Mouse (Mus musculus) forebrain, embryonic 10.5 days (tissue): ENCODE measurements around the gene Ceacam11. TPM values are rescaled to one million over a fixed set of nuclear protein-coding genes. Genes with fewer than 3 reads are reported as not detected.
"Not testable (repeated sequence)": the region's sequence is repeated elsewhere in the genome, so short reads cannot be mapped to it uniquely, and the experiment has no call there.

Experiments used
- DNase-seq: peaks from one replicate; pipeline ENCODE4 v3.0.0-alpha.2; 2017; ENCODE audit warnings: low spot score; ENCODE audit errors: extremely low spot score
- H3K27ac ChIP-seq: fragments of 300-500 bp; sonication (generic); 2 replicates; pipeline ENCODE4 v1.5.1; 2016; ENCODE audit warnings: mild to moderate bottlenecking
- H3K27me3 ChIP-seq: fragments of 300-500 bp; sonication (generic); 2 replicates; pipeline ENCODE4 v1.6.1; 2016; ENCODE audit warnings: mild to moderate bottlenecking; ENCODE audit not compliant: poor library complexity, severe bottlenecking
- H3K36me3 ChIP-seq: fragments of 300-500 bp; sonication (generic); replicated peaks from 2 replicates; pipeline ENCODE4 v1.6.1; 2016; ENCODE audit warnings: mild to moderate bottlenecking, moderate library complexity
- H3K4me1 ChIP-seq: fragments of 300-500 bp; sonication (generic); 2 replicates; pipeline ENCODE4 v1.6.1; 2016
- H3K4me3 ChIP-seq: fragments of 300-500 bp; sonication (generic); 2 replicates; pipeline ENCODE4 v1.5.1; 2016; ENCODE audit warnings: mild to moderate bottlenecking, moderate library complexity
- H3K9me3 ChIP-seq: fragments of 300-500 bp; sonication (generic); 2 replicates; pipeline ENCODE4 v1.6.1; 2016; ENCODE audit warnings: mild to moderate bottlenecking, moderate library complexity
- WGBS: fragments of 180-500 bp; shearing (Covaris S2); methylation state at CpG from one replicate; pipeline ENCODE4 v1.1.7; 2016; 5-methylcytosine and 5-hydroxymethylcytosine counted together
- microRNA-seq: library from miRNA; unstranded; fragments of <30 nt; microRNA quantifications from one replicate; pipeline ENCODE4, GENCODE M21; 2017
- polyA plus RNA-seq: library from polyadenylated mRNA; unstranded; fragments of >200 nt; fragmentation: Nextera tagmentation; extraction: Ambion mirVana; gene quantifications from 2 replicates; pipeline ENCODE4 v1.2.1, GENCODE M21; 2016

The Ceacam11 gene
- not detected in 2 replicates for polyA plus RNA-seq

GRCm38 (mm10) chr7:17971824-17972223 lies at the start of gene Ceacam11:
Ceacam11 (plus strand) TSS chr7:17972124.
- WGBS: 80% methylated on average over 4 of the region's 4 CpGs
- Histone ChIP-seq H3K36me3 (no peaks in the 10 kb centered on the region), H3K27ac (no peak within 1 kb of the TSS), H3K9me3 (peaks cover 78% of the 10 kb centered on the region), H3K4me3 (no peak within 1 kb of the TSS), H3K4me1 (no peaks in the 10 kb centered on the region), H3K27me3 (no peaks in the 10 kb centered on the region)
- DNase-seq: no peak

GRCm38 (mm10) chr7:18001131-18001530 lies 29.2 kb downstream of the Ceacam11 start:
- not testable (repeated sequence) for H3K4me3 ChIP-seq, H3K36me3 ChIP-seq, H3K27me3 ChIP-seq, DNase-seq, H3K27ac ChIP-seq, H3K4me1 ChIP-seq
- H3K9me3 ChIP-seq: peaks cover 38% of the 10 kb centered on the region; the same call in 1 of the 2 replicates
- WGBS: 100% methylated on average over 1 of the region's 1 CpGs

- WGBS: 86% methylated on average over 4 of the region's 4 CpGs
- no peak within 1 kb of the TSS for H3K27ac ChIP-seq
- H3K4me3 ChIP-seq: no peak within 1 kb of the TSS
- DNase-seq: no peak
- no peaks in the 10 kb centered on the region for H3K36me3 ChIP-seq
- H3K9me3 ChIP-seq: peaks cover 67% of the 10 kb centered on the region
- H3K27me3 ChIP-seq: no peaks in the 10 kb centered on the region
- H3K4me1 ChIP-seq: no peaks in the 10 kb centered on the region
Measured at GRCm38 (mm10) chr7:18009589-18009988, 37.7 kb downstream of the Ceacam11 start, which contains the start of gene Ceacam13. Ceacam13 (plus strand) TSS chr7:18009889.

Small RNA genes lying within 50 kb of the gene (microRNA-seq; reads per million reads assigned to microRNA genes)
- not detected for gene Gm22414

Other genes with a start within 250 kb of the Ceacam11 start
- not detected in 2 replicates for gene Ceacam14, start 159.5 kb upstream of the Ceacam11 start, polyA plus RNA-seq
- gene Gm5155, start 100.4 kb upstream of the Ceacam11 start, polyA plus RNA-seq: not detected in 2 replicates
- not detected in 2 replicates for gene Ceacam13, start 37.8 kb downstream of the Ceacam11 start, polyA plus RNA-seq
- gene Ceacam12, start 93.8 kb downstream of the Ceacam11 start, polyA plus RNA-seq: not detected in 2 replicates
- not detected in 2 replicates for gene Igfl3, start 204.4 kb downstream of the Ceacam11 start, polyA plus RNA-seq